Mouse (Mus musculus) liver, embryonic 15.5 days (tissue): Measurements from ENCODE around the gene Chil1. TPM values are rescaled to one million over a fixed set of nuclear protein-coding genes. Genes with fewer than 3 reads are reported as not detected.

Experiments
- ATAC-seq: fragments of 200-750 bp; cut with Nextera tagmentation; 2 replicates; pipeline ENCODE4 v1.8.0; 2017; ENCODE audit warnings: moderate number of reproducible peaks, mild to moderate bottlenecking, moderate library complexity; ENCODE audit not compliant: insufficient read depth
- H3K27ac ChIP-seq: fragments of 300-500 bp; sonication (generic); replicated peaks from 2 replicates; pipeline ENCODE4 v1.5.1; 2015; ENCODE audit warnings: mild to moderate bottlenecking, inconsistent platforms
- H3K27me3 ChIP-seq: fragments of 300-500 bp; sonication (generic); 2 replicates; pipeline ENCODE4 v1.6.1; 2015; ENCODE audit warnings: mild to moderate bottlenecking, inconsistent platforms
- H3K36me3 ChIP-seq: fragments of 300-500 bp; sonication (generic); replicated peaks from 2 replicates; pipeline ENCODE4 v1.6.1; 2015; ENCODE audit warnings: moderate library complexity, mild to moderate bottlenecking, inconsistent platforms
- H3K4me1 ChIP-seq: fragments of 300-500 bp; sonication (generic); replicated peaks from 2 replicates; pipeline ENCODE4 v1.6.1; 2015; ENCODE audit warnings: inconsistent platforms
- H3K4me2 ChIP-seq: fragments of 300-500 bp; sonication (generic); 2 replicates; pipeline ENCODE4 v1.6.1; 2015; ENCODE audit warnings: moderate library complexity, mild to moderate bottlenecking, inconsistent platforms
- H3K4me3 ChIP-seq: fragments of 300-500 bp; sonication (generic); replicated peaks from 2 replicates; pipeline ENCODE4 v1.5.1; 2015; ENCODE audit warnings: mild to moderate bottlenecking, inconsistent platforms
- H3K9ac ChIP-seq: fragments of 300-500 bp; sonication (generic); 2 replicates; pipeline ENCODE4 v1.6.1; 2015; ENCODE audit warnings: moderate library complexity, mild to moderate bottlenecking, inconsistent platforms
- H3K9me3 ChIP-seq: fragments of 300-500 bp; sonication (generic); replicated peaks from 2 replicates; pipeline ENCODE4 v1.6.1; 2016; ENCODE audit warnings: inconsistent platforms
- WGBS: fragments of 180-500 bp; shearing (Covaris S2); methylation state at CpG from one replicate; pipeline ENCODE4 v1.1.7; 2015; ENCODE audit warnings: mixed read lengths; ENCODE audit not compliant: insufficient replicate concordance; 5-methylcytosine and 5-hydroxymethylcytosine counted together
- polyA plus RNA-seq: library from polyadenylated mRNA; unstranded; fragments of >200 nt; fragmentation: Nextera tagmentation; extraction: Ambion mirVana; gene quantifications from 2 replicates; pipeline ENCODE4 v1.2.1, GENCODE M21; 2015

Chil1 gene
- polyA plus RNA-seq, 1 experiment from 2014 or later, result 15.1 TPM

DNA sequence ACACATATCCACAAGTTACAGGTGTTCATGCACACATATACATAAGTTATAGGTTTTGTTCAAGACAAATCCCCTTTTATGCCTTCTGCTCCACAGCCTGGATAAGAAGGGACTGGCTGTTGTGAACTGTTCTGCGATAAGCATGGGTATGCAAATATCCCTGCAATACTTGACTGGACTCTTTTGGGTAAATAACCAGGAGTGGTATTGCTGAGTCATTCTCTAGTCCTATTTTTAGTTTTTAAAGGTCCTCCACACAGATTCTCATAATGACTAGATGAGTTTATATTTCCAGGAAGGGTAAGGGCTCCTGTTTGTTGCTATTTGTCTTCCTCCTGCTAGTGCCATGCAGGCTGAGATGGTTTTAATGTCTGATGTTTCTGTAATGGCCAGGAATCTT lies 39.2 kb downstream of the Chil1 start:
- no peak overlapping the region for H3K4me2 ChIP-seq
- H3K4me3 ChIP-seq, result no peak overlapping the region
- no peaks in the 10 kb centered on the region for H3K9me3 ChIP-seq
- H3K36me3 ChIP-seq, result no peaks in the 10 kb centered on the region
- peaks cover 15% of the 10 kb centered on the region; the same call in 1 of the 2 replicates for H3K27me3 ChIP-seq
- 37% methylated on average over 1 of the region's 1 CpGs for WGBS
- no peak overlapping the region for H3K27ac ChIP-seq
- ATAC-seq, result no peak
- H3K9ac ChIP-seq, result no peak overlapping the region
- peaks cover 14% of the 10 kb centered on the region; the same call in 1 of the 2 replicates for H3K4me1 ChIP-seq

DNA sequence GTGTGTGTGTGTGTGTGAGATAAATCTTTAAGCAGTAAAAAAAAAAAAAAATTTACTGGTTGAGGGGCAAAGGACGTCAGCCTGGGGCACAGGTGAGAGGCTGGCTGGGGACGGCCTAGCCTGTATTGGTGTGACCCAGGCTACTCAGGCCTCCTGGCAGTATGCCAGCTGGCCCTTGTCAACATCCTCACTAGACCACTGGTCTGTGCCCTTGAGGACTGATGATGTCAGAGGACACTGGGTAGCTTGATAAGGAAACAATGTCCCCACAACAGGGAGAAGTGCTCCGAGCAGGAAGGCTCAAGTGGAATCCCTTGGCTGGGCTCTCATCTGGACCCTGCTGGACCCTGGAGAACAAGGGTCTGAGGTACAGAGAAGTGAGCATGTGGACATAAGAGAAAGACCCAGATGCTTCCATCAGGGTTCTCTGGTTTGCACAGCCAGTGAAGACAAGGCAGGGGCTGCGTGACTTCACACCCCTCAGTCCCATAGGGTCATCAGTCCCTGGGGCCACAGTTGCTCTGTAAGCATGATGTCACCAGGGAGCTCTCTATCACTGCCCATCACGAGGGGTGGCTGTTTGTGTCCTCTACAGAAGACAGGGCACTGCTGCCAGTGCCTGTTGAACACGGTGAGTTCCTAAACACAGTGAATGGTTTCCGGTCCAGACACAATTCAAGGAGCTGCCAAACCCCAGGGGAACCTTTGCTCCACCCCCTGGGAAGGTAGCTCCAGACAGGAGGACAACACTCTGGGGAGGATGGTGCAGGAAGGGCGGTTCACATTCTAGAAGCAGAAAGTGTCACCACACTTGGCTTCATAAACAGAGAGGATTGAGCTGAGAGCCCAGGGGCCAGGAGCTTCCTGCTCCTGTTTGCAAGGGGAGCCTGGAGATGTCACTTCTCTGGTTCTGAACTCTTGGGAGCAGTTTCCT lies 40.4 kb downstream of the Chil1 start:
- WGBS, result 29% methylated on average over 8 of the region's 8 CpGs
- Histone ChIP-seq H3K9me3 (no peaks in the 10 kb centered on the region), H3K27me3 (peaks cover 18% of the 10 kb centered on the region; the same call in 1 of the 2 replicates), H3K9ac (no peak overlapping the region), H3K4me1 (peaks cover 14% of the 10 kb centered on the region; the same call in 1 of the 2 replicates), H3K27ac (no peak overlapping the region), H3K4me3 (no peak overlapping the region), H3K36me3 (no peaks in the 10 kb centered on the region), H3K4me2 (no peak overlapping the region)
- peak; percentile 71 for ATAC-seq

DNA sequence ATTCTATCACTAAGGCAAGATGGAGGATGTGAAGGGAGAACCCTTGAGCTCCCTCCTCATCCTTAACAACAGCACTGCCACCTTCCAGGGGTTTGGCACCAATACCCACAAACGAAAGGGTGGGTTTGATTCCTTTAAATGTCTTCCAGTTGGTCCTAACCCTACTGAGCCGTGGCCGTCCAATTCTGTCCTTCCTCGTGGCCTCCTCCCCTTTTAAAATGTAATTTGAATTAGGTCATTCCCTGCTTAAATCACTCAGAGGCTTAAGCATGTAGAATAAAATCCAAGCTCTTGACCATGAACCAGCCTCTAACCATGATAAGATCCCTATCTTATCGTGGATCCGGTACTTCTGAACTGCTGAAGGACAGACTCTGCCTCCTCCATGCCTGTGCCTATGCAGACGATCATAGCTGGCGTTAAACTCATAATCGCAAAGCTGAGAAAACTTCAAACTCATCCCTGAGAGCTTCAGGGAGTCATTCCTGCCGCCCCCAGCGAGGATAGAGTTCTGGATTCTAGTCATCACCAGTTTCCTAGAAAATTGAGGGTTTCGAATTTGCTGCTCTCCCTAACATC lies 42.8 kb downstream of the Chil1 start:
- ATAC-seq, result no peak
- no peak overlapping the region for H3K4me3 ChIP-seq
- H3K9me3 ChIP-seq, result no peaks in the 10 kb centered on the region
- H3K27me3 ChIP-seq, result peaks cover 18% of the 10 kb centered on the region; the same call in 1 of the 2 replicates
- WGBS, result 57% methylated on average over 12 of the region's 12 CpGs
- H3K9ac ChIP-seq, result no peak overlapping the region
- no peak overlapping the region for H3K4me2 ChIP-seq
- no peak overlapping the region for H3K27ac ChIP-seq
- H3K4me1 ChIP-seq, result peaks cover 14% of the 10 kb centered on the region; the same call in 1 of the 2 replicates
- H3K36me3 ChIP-seq, result no peaks in the 10 kb centered on the region

DNA sequence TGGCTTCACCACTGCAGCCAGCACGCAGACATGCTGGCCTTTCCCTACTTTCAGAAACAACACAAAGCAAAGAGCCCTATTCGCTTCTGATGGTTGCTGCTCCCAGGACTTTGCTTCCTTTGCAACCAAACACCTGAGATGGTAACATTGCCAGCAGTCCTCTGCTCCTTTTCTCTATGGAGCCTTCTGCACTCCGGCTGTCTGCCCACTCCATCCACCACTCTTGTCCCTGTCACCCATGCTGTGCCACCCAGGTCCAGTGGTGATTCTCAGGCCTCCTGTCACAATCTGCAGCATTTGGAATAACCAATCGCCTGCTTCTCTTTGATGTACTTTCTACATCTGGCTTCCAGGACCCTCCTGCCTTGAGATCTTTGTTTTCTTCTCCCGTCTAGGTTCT lies 43.4 kb downstream of the Chil1 start:
- Histone ChIP-seq H3K4me1 (peaks cover 14% of the 10 kb centered on the region; the same call in 1 of the 2 replicates), H3K4me3 (no peak overlapping the region), H3K4me2 (no peak overlapping the region), H3K36me3 (no peaks in the 10 kb centered on the region), H3K9ac (no peak overlapping the region), H3K9me3 (no peaks in the 10 kb centered on the region), H3K27ac (no peak overlapping the region), H3K27me3 (peaks cover 18% of the 10 kb centered on the region; the same call in 1 of the 2 replicates)
- 74% methylated on average over 5 of the region's 5 CpGs for WGBS
- no peak for ATAC-seq

DNA sequence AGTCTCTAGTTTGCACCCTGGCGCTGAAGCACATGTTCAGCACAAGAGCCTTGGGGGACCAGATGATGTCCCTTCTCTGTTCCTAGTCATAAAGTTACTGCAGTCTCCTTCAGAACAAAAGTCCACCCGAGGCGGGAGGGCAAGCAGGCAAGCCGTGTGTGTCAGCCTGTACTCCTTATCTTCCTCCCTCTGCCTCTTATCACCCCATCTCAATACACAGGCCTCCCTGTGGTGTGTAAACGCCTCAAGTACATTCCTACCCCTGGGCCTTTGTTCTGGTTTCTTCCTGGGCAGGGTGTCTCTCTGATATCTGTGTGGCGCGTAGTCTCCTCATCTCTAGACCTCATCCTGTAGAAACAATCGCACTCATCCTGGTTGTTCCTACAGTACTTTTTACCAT lies 44.8 kb downstream of the Chil1 start:
- Histone ChIP-seq H3K27me3 (peaks cover 18% of the 10 kb centered on the region; the same call in 1 of the 2 replicates), H3K9ac (no peak overlapping the region), H3K27ac (no peak overlapping the region), H3K4me1 (peaks cover 9% of the 10 kb centered on the region), H3K36me3 (no peaks in the 10 kb centered on the region), H3K9me3 (no peaks in the 10 kb centered on the region), H3K4me2 (no peak overlapping the region), H3K4me3 (no peak overlapping the region)
- ATAC-seq, result no peak
- 33% methylated on average over 8 of the region's 8 CpGs for WGBS

DNA sequence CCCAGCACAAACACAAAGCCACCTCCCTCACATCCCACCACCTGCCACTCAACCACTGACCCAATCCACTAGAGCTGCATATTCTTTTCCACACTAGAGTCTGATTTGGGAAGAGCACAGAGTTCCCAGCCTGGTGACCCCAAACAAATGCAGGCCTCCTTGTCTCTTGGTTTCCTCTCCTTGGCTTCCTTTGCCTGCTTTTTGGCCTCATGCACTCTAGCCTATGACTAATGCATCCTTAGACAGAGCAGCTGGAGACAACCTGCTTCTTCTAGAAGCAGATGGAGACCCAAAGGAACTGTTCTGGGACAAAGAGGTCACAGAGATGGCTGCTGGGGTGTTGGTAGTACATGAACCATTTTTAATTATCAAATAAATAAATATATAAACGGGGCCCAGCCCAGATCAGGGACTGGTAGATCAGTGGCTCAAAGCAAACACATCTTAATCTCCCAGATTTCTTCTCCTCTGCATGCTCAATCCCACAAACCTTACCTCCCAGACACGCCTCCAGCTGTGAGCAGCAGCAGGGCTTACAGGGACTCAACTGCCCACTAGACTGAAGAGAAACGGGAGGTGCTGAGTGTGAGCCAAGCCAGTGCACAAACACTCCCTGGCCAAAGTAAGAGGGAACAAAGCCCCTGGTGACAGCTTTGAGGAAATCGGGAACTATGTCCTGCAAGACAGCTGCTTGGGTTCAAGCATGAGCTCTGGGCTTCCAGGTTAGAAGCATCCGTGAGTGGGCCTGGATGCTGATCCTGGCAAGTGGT lies 48.0 kb downstream of the Chil1 start:
- Histone ChIP-seq H3K4me1 (no peaks in the 10 kb centered on the region; the same call in 1 of the 2 replicates), H3K27ac (no peak overlapping the region), H3K9ac (no peak overlapping the region), H3K27me3 (peaks cover 30% of the 10 kb centered on the region), H3K4me2 (no peak overlapping the region), H3K4me3 (no peak overlapping the region), H3K9me3 (no peaks in the 10 kb centered on the region), H3K36me3 (no peaks in the 10 kb centered on the region)
- WGBS, result 53% methylated on average over 5 of the region's 5 CpGs
- no peak for ATAC-seq

DNA sequence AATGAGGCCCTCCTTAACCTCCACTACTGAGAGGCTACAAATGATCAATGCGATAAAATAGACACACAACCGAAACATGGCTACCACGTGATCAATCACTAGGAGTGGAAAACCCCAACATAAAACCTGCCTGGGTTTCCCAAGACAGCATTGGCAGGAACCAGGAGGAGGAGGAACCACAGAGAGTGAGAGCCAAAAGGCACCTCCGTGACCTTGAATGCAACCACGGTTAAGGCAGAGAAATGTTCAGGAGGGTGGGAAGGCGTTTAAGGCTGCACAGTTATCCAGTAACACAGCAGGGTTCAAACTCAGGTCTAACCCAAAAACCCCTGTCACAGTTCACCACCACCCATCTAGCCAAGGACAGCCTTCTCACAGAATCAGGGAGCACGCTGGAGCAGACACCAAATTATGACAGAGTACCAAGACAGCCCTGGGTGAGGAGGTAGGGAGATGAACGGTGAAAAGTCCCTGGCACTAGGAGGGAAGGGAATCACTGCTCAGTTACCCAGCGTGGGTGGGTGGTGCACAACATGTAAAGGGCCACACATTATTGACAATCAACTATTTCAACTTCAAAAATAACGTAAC lies 48.8 kb downstream of the Chil1 start:
- no peak for ATAC-seq
- Histone ChIP-seq H3K27ac (no peak overlapping the region), H3K9me3 (no peaks in the 10 kb centered on the region), H3K9ac (no peak overlapping the region), H3K4me3 (no peak overlapping the region), H3K4me2 (no peak overlapping the region), H3K4me1 (peaks cover 3% of the 10 kb centered on the region; the same call in 1 of the 2 replicates), H3K36me3 (no peaks in the 10 kb centered on the region), H3K27me3 (peaks cover 35% of the 10 kb centered on the region)
- 67% methylated on average over 10 of the region's 10 CpGs for WGBS

DNA sequence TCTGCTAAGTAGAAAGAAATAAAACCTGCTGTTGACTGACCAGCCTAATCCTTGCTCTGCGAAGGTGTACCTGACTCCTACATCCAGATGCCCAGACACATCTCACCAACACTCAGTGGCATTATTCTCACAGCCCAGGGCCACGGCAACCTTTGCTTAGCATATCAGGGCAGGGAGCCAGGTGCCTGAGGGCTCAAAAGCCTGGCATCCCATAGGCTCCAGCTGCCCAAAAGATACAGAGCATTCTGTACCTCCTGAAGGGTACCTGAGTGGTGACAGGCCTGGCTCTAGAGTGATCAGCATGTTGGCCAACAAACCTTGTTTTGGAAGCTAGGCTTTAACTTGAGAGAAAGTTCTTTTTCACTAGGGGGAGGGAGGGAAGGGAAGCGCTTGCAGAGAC lies 49.3 kb downstream of the Chil1 start:
- Histone ChIP-seq H3K27me3 (peaks cover 40% of the 10 kb centered on the region), H3K9ac (no peak overlapping the region), H3K9me3 (no peaks in the 10 kb centered on the region), H3K4me1 (peaks cover 3% of the 10 kb centered on the region; the same call in 1 of the 2 replicates), H3K4me3 (no peak overlapping the region), H3K36me3 (no peaks in the 10 kb centered on the region), H3K4me2 (no peak overlapping the region), H3K27ac (no peak overlapping the region)
- no peak for ATAC-seq
- 62% methylated on average over 3 of the region's 3 CpGs for WGBS

DNA sequence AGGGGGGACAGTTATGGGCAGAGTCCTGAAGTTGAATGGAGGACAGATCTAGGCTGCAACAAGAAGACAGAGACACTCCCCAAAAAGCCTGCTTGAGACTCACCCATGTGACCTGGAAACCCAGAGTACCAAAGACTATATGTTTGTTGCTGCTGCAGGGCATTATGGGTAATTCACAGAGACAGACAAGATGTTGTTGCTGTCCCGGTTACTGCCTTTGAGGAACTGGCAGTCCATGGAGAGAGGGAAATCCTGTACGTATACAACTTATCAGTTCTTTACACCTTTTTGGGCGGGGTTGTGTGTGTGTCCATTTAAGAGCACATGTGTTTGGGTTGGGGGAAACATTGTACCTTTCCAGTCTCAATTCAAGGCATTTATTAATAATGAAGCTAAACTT lies 49.7 kb downstream of the Chil1 start:
- no peak for ATAC-seq
- H3K36me3 ChIP-seq, result no peaks in the 10 kb centered on the region
- 22% methylated on average over 3 of the region's 3 CpGs for WGBS
- H3K27ac ChIP-seq, result no peak overlapping the region
- H3K9ac ChIP-seq, result no peak overlapping the region
- no peak overlapping the region for H3K4me2 ChIP-seq
- no peak overlapping the region for H3K4me3 ChIP-seq
- H3K9me3 ChIP-seq, result no peaks in the 10 kb centered on the region
- H3K27me3 ChIP-seq, result peaks cover 41% of the 10 kb centered on the region
- peaks cover 4% of the 10 kb centered on the region; the same call in 1 of the 2 replicates for H3K4me1 ChIP-seq

DNA sequence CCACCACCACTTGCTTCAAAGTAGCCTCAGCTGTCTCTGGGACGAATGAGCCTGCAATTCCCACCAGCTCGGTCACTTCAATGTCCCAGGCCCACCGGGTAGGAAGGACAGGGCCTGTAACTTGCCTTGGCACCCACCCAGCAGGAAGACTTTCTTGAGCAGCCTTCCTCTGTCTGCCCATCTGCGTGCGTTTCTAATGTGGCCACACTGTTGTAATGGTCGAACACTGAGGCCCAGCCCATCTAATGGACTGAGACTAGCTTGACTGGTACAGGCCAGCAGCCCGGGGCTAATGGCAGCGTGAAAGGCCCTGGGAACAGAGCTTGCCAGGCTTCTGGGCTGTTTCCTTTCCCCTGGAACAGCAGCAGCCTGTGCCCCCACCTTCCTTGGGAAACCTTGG lies 50.4 kb downstream of the Chil1 start:
- Histone ChIP-seq H3K27me3 (peaks cover 47% of the 10 kb centered on the region), H3K9me3 (no peaks in the 10 kb centered on the region), H3K4me3 (no peak overlapping the region), H3K4me1 (peaks cover 9% of the 10 kb centered on the region; the same call in 1 of the 2 replicates), H3K9ac (no peak overlapping the region), H3K36me3 (no peaks in the 10 kb centered on the region), H3K27ac (no peak overlapping the region), H3K4me2 (no peak overlapping the region)
- no peak for ATAC-seq
- 62% methylated on average over 8 of the region's 8 CpGs for WGBS
